Mouse (Mus musculus) liver, embryonic 16.5 days (tissue): Measurements from ENCODE around the gene Myt1l. TPM values are rescaled to one million over a fixed set of nuclear protein-coding genes. Genes with fewer than 3 reads are reported as not detected.

Experiments used
- ATAC-seq: fragments of 200-750 bp; cut with Nextera tagmentation; 2 replicates; pipeline ENCODE4 v1.8.0; 2017; ENCODE audit warnings: low read depth, mild to moderate bottlenecking, moderate number of reproducible peaks, moderate library complexity
- H3K27ac ChIP-seq: fragments of 300-500 bp; sonication (generic); 2 replicates; pipeline ENCODE4 v1.5.1; 2014; ENCODE audit warnings: mild to moderate bottlenecking, low read length
- H3K27me3 ChIP-seq: fragments of 300-500 bp; sonication (generic); 2 replicates; pipeline ENCODE4 v1.6.1; 2014; ENCODE audit warnings: low read depth, low read length, mixed read lengths; ENCODE audit not compliant: control insufficient read depth, insufficient read depth
- H3K36me3 ChIP-seq: fragments of 300-500 bp; sonication (generic); 2 replicates; pipeline ENCODE4 v1.6.1; 2014; ENCODE audit warnings: mild to moderate bottlenecking; ENCODE audit not compliant: control insufficient read depth, insufficient read depth
- H3K4me1 ChIP-seq: fragments of 300-500 bp; sonication (generic); 2 replicates; pipeline ENCODE4 v1.6.1; 2014; ENCODE audit warnings: low read depth, low read length, mixed read lengths; ENCODE audit not compliant: control insufficient read depth
- H3K4me2 ChIP-seq: fragments of 300-500 bp; sonication (generic); 2 replicates; pipeline ENCODE4 v1.6.1; 2014; ENCODE audit warnings: low read depth, low read length, mixed read lengths
- H3K4me3 ChIP-seq: fragments of 300-500 bp; sonication (generic); 2 replicates; pipeline ENCODE4 v1.5.1; 2014; ENCODE audit warnings: low read depth, mild to moderate bottlenecking, low read length
- H3K9ac ChIP-seq: fragments of 300-500 bp; sonication (generic); 2 replicates; pipeline ENCODE4 v1.6.1; 2014; ENCODE audit warnings: low read depth, low read length
- H3K9me3 ChIP-seq: fragments of 300-500 bp; sonication (generic); replicated peaks from 2 replicates; pipeline ENCODE4 v1.6.1; 2016; ENCODE audit warnings: low read length; ENCODE audit not compliant: control insufficient read depth
- WGBS: fragments of 180-500 bp; shearing (Covaris S2); extraction: QIAGEN DNeasy Blood & Tissue Kit; methylation state at CpG from one replicate; pipeline ENCODE4 v1.1.7; 2014; ENCODE audit not compliant: insufficient replicate concordance; 5-methylcytosine and 5-hydroxymethylcytosine counted together
- polyA plus RNA-seq: library from polyadenylated mRNA; unstranded; fragments of >200 nt; fragmentation: Nextera tagmentation; extraction: Ambion mirVana; gene quantifications from 2 replicates; pipeline ENCODE4 v1.2.1, GENCODE M21; 2015

Gene Myt1l
- polyA plus RNA-seq, 1 experiment from 2014 or later, result 0.07 TPM

DNA sequence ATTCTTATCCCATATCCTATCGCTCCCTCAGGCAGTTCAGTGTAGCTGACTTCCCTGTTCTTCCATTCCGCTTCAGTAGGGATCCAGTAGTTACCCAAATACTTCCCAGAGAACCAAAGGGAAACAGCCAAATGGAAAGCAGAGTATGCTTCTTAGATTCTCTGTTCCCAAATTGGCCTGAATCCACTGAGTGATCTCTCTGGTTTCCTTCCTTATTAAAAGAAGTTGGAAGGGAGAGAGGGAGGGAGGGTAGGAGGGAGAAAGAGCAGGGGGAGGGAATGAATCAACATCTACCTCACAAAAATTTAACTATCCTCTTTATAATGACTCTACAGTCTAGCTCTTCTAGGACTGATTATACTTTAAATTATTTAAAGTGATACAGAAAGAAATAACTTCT, 106.3 kb downstream of the Myt1l start:
- Histone ChIP-seq H3K9me3 (no peaks in the 10 kb centered on the region), H3K9ac (no peak overlapping the region), H3K4me2 (no peak overlapping the region), H3K4me1 (no peaks in the 10 kb centered on the region), H3K27ac (no peak overlapping the region), H3K27me3 (no peaks in the 10 kb centered on the region), H3K36me3 (no peaks in the 10 kb centered on the region), H3K4me3 (no peak overlapping the region)
- no peak for ATAC-seq
- WGBS, result 65% methylated on average over 2 of the region's 2 CpGs

DNA sequence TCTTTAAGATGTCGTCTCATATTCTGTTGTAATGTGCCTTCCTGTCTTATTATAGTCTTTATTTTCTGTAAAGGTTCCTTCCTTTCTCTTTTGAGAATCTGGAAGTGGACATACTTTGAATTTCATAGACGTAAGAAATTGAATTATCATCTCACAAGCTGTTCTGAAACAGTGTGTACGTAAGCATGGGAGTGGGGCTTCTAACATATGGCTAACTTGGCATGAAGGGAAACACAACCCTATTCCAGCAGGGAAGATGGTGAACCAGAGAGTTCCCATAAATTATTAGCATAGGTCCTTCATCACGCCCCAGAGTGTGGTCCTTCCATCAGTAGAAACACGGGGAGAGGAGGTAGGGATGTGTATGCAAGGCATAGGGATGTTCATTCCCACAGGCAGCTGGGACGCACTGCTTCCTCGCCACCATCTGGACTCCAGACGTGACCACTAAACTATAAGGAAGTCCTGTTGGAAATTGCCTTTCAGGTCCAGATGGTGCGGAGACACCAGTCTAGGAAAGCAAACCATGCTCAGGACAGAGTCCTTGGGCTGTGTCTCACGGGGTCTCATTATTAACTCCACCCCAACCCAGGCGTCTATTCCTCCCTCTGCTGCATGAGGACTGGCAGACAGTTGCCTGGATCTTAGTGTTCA, 111.5 kb downstream of the Myt1l start:
- Histone ChIP-seq H3K4me3 (no peak overlapping the region), H3K9ac (no peak overlapping the region), H3K9me3 (no peaks in the 10 kb centered on the region), H3K36me3 (no peaks in the 10 kb centered on the region), H3K4me2 (no peak overlapping the region), H3K27me3 (no peaks in the 10 kb centered on the region), H3K27ac (no peak overlapping the region), H3K4me1 (no peaks in the 10 kb centered on the region)
- no peak for ATAC-seq
- 58% methylated on average over 11 of the region's 11 CpGs for WGBS

DNA sequence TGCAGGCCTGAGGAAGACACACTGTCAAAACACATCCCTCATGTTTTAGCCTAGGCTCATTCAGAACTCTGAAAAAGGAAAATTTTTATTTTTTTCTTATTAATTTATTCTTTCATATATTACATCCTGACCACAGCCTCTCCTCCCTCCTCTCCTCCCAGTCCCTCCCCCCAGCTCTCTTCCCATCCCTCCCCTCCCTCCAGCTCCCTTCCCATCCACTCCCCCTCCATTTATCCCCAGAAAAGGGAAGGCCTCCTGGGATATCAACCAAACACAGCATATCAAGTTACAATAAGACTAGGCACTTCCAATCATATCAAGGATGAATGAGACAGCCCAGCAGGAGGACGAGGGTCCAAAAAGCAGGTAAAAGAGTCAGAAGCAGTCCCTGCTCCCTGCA, 112.0 kb downstream of the Myt1l start:
- Histone ChIP-seq H3K4me1 (no peaks in the 10 kb centered on the region), H3K4me3 (no peak overlapping the region), H3K4me2 (no peak overlapping the region), H3K27me3 (no peaks in the 10 kb centered on the region), H3K9ac (no peak overlapping the region), H3K36me3 (no peaks in the 10 kb centered on the region), H3K27ac (no peak overlapping the region), H3K9me3 (no peaks in the 10 kb centered on the region)
- 57% methylated on average over 1 of the region's 1 CpGs for WGBS
- ATAC-seq, result no peak

DNA sequence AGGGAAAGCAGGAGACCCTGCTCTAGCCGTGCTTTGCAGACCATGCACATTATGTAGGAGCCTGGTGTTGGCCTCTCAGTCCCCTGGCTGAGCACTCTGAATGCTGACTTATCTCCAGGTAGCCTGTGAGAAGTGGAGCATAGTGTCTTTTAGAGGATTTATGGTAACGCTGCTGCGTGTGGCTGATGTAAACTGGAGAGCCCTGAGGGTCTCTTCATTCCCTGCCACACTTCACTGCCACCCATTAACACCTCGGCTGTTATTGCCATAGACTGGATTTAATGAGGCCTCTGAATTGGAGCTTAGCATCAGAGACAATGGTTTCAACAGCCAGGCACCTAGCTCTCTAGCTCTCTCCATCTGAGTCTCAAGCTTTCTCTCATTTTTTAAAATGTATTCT, 114.7 kb downstream of the Myt1l start:
- no peaks in the 10 kb centered on the region for H3K36me3 ChIP-seq
- no peak for ATAC-seq
- no peak overlapping the region for H3K4me3 ChIP-seq
- H3K4me1 ChIP-seq, result no peaks in the 10 kb centered on the region
- H3K27me3 ChIP-seq, result no peaks in the 10 kb centered on the region
- no peak overlapping the region for H3K9ac ChIP-seq
- 16% methylated on average over 4 of the region's 4 CpGs for WGBS
- H3K9me3 ChIP-seq, result no peaks in the 10 kb centered on the region
- no peak overlapping the region for H3K4me2 ChIP-seq
- H3K27ac ChIP-seq, result no peak overlapping the region

DNA sequence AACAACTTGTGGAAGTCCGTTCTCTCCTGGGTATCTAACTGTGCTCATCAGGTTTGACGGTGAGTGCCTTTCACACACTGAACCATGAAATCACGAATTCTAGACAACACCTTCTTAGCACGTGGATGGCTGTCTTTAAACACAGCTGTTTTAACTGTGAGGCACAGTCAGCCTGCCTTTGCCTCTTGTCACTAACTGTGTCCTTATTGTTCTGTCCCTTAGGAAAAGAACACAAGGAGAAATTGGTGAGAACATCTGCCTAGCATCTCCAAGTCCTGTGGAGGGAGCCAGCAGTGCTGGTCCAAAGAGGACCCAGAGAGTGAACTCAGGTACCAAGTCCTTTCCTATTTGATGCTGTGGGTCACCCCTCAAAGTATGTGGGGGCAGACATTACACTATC, 115.9 kb downstream of the Myt1l start:
- no peaks in the 10 kb centered on the region for H3K36me3 ChIP-seq
- H3K4me3 ChIP-seq, result no peak overlapping the region
- no peak for ATAC-seq
- no peak overlapping the region for H3K27ac ChIP-seq
- H3K4me2 ChIP-seq, result no peak overlapping the region
- no peak overlapping the region for H3K9ac ChIP-seq
- WGBS, result 62% methylated on average over 4 of the region's 4 CpGs
- H3K27me3 ChIP-seq, result no peaks in the 10 kb centered on the region
- no peaks in the 10 kb centered on the region for H3K9me3 ChIP-seq
- no peaks in the 10 kb centered on the region for H3K4me1 ChIP-seq

DNA sequence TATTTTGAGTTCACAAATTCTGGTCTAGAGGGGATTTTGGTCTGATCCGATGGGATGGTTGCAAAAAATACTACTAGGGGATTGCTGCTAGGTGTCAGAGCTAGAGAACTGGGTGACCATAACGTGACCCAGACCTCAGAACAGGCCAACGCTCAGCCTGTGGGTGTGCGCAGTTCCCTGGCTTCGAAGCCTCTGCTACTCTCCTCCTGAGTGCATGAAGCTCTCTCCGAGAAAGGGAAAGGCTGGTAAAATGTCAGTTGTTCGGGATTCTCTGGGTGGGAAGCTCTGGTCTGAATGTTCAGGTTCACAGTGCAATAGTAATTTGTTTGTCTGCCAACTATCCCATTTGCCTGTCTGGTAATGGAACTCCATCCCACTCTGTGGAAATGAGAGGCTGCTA, 116.5 kb downstream of the Myt1l start:
- H3K9ac ChIP-seq, result no peak overlapping the region
- H3K36me3 ChIP-seq, result no peaks in the 10 kb centered on the region
- H3K4me3 ChIP-seq, result no peak overlapping the region
- H3K4me1 ChIP-seq, result no peaks in the 10 kb centered on the region
- no peaks in the 10 kb centered on the region for H3K27me3 ChIP-seq
- H3K27ac ChIP-seq, result no peak overlapping the region
- WGBS, result 66% methylated on average over 7 of the region's 7 CpGs
- no peaks in the 10 kb centered on the region for H3K9me3 ChIP-seq
- ATAC-seq, result no peak
- H3K4me2 ChIP-seq, result no peak overlapping the region

DNA sequence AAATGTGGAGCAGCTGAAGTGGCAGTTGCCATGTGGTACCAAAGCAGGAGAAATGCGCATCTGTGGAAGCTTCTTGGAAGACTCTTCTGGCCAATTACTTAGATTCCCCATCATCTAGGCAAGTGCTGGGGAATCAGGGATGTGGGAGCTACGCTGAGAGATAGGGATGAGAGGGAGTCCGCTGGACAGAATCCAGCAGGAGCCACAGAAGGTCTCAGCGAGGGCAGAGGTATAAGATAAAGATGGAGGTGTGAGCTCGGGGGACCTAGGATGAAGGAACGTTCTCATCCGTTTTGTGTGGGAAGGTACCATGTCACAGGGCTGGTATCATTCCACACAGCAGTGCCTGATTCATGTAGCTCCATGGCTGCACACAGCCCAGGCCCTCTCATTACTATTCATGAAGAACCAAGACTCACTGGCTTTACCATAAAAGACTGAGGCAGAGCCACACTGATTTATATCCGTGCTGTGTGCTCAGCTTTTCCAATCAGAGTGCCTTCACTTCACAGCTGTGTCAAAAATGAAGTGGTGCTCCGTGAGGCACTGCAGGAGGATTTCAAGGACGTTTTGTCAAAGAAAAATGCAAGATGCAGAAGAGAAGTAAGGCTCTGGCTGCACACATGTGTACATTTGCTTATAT, 121.4 kb downstream of the Myt1l start:
- H3K36me3 ChIP-seq, result no peaks in the 10 kb centered on the region
- no peak overlapping the region for H3K4me2 ChIP-seq
- no peak for ATAC-seq
- no peaks in the 10 kb centered on the region for H3K9me3 ChIP-seq
- no peak overlapping the region for H3K27ac ChIP-seq
- 60% methylated on average over 10 of the region's 10 CpGs for WGBS
- no peak overlapping the region for H3K9ac ChIP-seq
- H3K27me3 ChIP-seq, result no peaks in the 10 kb centered on the region
- H3K4me1 ChIP-seq, result no peaks in the 10 kb centered on the region
- H3K4me3 ChIP-seq, result no peak overlapping the region

DNA sequence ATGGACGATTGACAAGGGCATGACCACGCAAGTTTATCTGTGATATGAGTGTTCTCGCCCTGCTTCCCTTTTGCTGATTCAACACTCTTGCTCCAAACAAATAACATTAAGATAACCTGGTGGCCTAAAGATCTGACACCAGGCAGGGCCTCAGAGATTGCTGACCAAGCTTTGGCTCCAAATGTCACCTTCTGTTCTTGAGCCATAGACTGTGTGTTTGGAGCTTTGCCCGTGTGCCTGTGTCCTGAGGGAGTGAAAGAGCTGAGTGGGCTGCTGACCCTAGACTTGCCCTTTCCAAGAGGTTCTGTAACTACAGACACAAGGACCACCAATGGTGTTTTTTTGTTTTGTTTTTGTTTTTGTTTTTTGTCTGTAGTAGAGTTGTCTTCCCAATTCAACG, 124.3 kb downstream of the Myt1l start:
- Histone ChIP-seq H3K4me3 (no peak overlapping the region), H3K4me1 (no peaks in the 10 kb centered on the region), H3K4me2 (no peak overlapping the region), H3K9ac (no peak overlapping the region), H3K27ac (no peak overlapping the region), H3K36me3 (no peaks in the 10 kb centered on the region), H3K27me3 (no peaks in the 10 kb centered on the region), H3K9me3 (no peaks in the 10 kb centered on the region)
- 39% methylated on average over 5 of the region's 5 CpGs for WGBS
- ATAC-seq, result no peak

DNA sequence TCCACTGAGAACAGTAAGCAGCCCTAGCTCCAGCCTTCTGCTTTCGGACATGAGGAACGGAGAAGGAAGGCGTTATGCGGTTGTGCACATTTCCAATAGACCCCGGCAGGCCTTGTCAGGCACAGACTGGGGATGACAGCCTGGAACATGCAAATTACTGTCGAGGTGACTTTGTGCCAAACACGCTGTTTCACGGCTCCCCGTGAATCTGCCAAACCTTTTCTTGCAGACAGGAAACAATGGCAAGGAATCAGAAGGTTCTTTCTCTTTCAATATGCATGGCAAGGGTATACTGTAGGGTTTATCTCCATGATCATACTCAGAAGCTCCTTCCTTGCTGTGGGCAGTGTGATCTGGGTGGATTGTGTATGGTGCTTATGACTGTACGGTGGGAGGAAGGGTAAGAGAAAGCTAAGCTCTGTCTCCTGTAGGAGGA, 127.0 kb downstream of the Myt1l start:
- 78% methylated on average over 10 of the region's 10 CpGs for WGBS
- H3K4me2 ChIP-seq, result no peak overlapping the region
- H3K9ac ChIP-seq, result no peak overlapping the region
- no peaks in the 10 kb centered on the region for H3K27me3 ChIP-seq
- no peaks in the 10 kb centered on the region for H3K4me1 ChIP-seq
- H3K4me3 ChIP-seq, result no peak overlapping the region
- no peaks in the 10 kb centered on the region for H3K9me3 ChIP-seq
- H3K36me3 ChIP-seq, result no peaks in the 10 kb centered on the region
- no peak for ATAC-seq
- no peak overlapping the region for H3K27ac ChIP-seq
